Mouse (Mus musculus) heart, postnatal 25 days (tissue): ENCODE data around the gene Dpm2. TPM values are rescaled to one million over a fixed set of nuclear protein-coding genes. Genes with fewer than 3 reads are reported as not detected.

ENCODE experiments used
- DNase-seq: peaks from one replicate; pipeline ENCODE4 v3.0.0; 2022; ENCODE audit warnings: low spot score
- intact Hi-C: fragments of 180-260 bp; cut with DNase I; formaldehyde crosslinking; loops from one replicate; pipeline ENCODE4 v1.15.1; 2025
- total RNA-seq, 2 experiments: library from RNA; stranded (reverse); gene quantifications; 2 replicates each; pipeline ENCODE4 v1.2.3; 2021

Dpm2 gene
- total RNA-seq, 2 experiments from 2014 or later, result 18.6 to 23.3 TPM

DNA sequence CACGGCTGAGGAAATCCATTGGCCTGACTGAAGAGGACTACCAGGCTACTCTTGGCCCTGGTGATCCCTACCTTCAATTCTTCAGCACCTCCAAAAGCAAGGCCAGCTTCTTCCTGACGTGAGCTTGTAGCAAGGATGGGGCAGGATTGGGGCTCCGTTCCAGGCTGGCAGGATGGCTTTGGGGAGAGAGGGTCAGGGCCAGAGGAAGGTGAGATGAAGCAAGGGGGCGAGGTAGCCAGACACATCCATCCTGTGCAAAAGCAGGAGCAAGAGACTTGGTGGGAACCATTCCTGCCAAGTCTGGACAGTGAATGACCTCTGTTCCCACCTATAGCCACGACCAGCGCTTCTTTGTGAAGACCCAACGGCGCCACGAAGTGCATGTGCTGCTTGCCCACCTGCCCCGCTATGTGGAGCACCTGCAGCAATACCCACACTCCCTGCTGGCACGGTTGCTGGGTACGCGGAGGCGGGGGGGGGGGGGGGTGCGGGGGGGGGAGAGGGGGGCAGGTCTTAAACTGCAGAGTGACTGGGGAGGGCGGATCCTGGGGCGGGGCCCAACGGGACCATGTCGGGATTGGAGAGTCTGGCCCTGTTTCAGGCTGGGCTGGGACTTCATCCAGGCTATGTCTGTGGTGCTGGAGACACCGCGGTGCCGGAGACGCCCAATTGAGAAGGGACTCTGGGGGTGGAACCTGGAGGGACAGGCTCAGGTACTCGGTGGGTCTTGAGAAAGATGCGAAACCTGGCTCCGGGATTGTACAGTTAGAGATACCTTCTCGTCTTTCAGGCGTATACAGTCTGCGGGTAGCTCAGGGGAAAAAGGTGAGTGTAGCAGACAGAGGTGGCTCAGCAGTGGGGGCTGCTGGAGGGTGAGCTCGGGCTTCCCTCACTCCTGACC lies 7.7 kb downstream of the Dpm2 start:
- no peak for DNase-seq
- intact Hi-C loops, result no loop called here

GRCm38 (mm10) chr2:32581450-32582095 lies 10.9 kb downstream of the Dpm2 start:
- intact Hi-C loops, result loop anchor here (2.0 to 5.0 kb wide), 2 partner anchors 36 to 107 kb away; no protein-coding TSS in a partner anchor
- DNase-seq, result no peak

DNA sequence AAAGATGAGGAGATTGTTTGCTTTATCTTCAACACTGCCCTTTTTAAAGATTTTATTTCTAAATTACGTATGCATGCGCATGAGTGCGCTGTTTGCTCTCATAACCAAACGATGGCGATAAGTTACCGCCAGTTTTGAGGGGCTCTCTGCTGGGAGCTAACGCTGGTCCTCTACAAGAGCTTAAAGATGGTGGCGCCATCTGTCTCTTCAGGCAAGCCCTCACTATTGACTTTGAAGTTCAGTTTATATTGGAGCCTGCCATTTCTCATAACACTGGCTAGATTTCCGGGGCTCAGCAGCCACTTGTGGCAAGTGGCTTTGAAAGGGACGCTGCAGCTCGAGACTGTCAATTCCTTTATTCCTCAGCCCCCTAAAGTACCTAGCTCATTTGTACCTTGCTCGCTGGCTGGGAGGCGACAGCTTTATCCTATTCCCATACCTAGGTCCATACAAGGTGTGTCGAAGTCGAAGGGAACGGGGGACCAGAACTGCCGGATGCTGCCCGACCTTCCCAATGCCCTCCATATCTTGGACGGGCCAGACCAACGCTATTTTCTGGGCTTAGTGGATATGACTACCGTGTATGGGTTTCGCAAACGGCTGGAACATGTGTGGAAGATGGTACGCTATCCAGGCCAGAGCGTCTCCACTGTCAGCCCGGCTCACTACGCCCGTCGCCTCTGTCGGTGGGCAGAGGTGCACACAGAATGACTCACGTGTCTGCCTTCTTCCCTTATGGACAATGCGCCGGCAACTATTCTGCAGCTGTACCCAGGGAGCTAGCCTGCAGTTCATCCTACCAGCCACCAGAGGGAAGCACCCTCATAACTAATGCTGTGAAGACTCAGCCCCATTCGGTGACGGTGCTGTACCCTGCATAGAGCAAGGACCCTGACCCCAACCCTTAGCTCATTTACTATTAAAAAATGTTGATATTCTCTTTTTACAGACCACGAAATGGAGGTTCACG lies 12.5 kb downstream of the Dpm2 start:
- DNase-seq, result peak; percentile 66
- intact Hi-C loops, result loop anchor here (1.0 to 5.0 kb wide), 3 partner anchors 19 to 106 kb away; no protein-coding TSS in a partner anchor

DNA sequence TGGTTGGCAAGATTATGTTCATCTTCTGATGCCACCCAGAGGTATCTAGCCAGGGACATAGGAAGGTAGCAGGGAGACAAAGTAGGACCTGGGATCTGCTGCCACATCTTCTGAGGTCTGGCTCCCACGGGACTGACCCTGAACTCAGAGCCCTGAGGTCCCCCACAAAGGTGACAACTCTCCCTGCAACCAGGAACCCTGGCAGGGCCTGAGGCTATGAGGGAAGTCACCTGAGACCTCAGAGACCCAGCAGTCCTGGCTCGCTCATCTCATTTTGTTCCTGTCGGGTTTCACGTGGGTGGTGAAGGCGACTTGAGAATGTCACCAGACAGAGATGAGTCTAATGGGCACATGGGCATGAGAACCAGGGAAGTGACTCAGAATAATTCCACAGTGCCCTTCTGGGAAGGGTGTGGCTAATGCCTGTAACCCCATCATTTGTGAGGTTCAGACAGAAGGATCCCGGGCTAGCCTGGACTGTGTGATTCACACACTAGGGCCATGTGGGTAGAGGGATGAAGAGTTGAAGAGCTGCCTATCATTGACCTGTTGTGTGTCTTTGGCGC lies 14.6 kb downstream of the Dpm2 start:
- no peak for DNase-seq
- intact Hi-C loops, result no loop called here

DNA sequence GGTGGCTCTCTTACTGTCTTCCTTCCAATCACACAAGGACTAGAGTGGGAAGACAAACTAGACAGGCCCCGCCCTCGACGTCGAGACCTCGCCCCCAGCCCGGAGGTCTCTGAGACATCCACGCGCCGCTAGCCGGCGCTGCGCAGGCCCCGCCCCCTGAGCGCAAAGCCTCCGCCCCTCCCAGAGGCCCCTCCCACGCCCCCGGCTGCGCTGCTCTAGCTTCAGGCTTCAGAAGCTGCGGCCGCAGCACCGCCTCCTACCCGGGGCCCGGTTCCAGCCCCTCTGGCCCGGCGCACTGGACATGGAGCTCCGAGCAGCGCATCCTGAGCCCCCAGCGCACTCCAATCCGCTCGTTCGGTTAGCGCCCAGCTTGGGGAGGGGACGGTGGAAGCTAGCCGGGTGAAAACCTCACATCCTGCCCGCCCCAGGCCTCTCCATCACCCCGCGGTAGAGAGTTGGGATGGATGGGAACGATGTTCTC lies 16.3 kb downstream of the Dpm2 start, which contains the start of gene St6galnac4:
Gene St6galnac4, plus strand, starts transcription at position 225 of the 481 bp plus-strand sequence.
- intact Hi-C loops, result loop anchor here (1.0 kb wide), 1 partner anchor 17 kb away; no protein-coding TSS in a partner anchor
- DNase-seq, result peak; percentile 86

DNA sequence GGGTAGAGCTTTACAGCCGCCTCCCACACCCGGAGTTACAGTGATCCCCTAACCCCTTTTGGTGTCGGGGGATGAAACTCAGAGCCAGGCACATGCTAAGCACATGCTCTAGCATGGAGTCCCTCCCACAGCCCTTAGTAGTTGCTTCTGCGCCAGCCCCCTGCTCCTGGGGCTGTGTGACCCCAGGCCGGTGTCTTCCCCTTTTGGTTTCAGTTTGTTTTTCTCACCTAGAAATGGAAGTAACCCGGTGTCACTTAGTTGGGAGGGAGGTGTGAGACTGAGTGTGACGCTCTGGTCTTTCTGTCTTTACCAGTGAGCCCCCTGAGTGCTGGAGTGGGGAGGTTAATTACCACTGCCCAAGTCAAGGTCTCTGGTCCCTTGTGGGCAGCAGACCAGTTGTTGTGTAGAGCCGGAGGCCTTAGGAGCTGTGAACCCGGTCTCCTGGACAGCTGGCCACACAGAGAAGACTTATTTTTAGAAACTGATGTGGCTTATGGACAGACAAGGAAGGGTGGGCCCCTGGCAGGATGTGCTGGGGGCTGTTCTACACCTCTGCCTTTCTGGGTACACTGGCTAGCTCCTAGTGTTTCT lies 17.2 kb downstream of the Dpm2 start:
- DNase-seq, result peak; percentile 48
- intact Hi-C loops, result no loop called here

DNA sequence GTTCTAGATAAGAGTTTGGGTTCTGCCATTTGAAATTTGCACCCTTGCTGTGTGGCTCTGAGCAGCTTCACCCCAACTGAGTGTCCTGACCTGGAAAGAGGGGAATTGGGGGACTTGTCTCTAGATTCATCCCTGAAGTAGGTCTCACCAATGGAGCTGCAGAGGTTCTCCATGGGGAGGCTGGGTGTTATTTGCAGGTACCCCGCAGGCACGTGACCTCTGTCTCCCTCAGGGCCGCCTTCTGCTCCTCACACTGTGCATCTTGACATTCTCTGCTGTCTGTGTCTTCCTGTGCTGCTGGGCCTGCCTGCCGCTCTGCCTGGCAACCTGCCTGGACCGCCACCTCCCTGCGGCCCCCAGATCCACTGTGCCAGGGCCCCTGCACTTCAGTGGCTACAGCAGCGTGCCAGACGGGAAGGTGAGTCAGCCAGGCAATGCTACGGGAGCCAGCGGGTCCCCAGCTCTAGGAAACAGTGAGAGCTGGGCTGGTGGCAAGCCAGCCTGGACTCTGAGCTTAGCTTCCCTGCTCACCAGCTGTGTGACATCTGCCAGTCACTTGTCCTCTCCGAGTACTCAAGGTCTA lies 18.6 kb downstream of the Dpm2 start:
- intact Hi-C loops, result no loop called here

DNA sequence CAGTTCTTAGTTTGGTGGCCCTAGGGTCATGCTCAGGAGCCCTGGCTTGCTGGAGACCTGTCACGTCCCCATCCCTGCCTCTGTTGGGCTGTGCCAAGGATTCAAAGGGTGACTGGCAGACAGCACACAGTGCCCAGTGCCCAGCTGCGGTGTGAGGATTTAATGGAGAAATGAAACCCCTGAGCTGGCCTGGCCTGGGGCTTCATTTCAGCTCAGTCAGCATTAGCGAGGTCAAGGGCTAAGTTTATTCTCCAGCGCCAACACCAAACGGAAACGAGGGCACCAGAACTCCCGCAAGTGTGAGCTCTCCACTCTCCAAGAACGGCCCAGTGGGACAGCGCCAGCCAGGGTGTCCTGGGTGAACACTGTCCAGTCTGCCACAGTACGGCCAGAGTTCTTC lies 19.6 kb downstream of the Dpm2 start:
- no peak for DNase-seq

More for the DNA sequence above, 18.6 kb downstream of the Dpm2 start:
- DNase-seq, result peak; percentile 48

DNA sequence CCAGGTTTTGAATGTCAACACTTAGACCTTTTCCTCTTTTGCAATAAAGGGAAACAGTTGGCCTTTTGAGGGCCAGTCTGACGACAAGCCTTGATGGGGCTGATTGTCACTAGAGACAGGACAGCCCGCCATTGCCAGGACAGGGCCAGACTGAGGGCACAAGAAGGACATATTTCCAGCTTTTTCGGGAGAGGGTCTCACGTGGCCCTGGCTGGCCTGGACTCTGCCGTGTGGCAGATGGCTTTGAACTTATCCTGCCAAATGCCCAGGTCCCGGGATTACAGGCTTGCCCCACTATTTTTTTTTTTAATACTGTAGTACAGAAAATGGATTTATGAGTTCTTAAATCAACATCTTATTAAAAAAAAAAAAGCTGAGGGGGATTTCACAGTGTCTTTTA lies 20.6 kb downstream of the Dpm2 start:
- intact Hi-C loops, result no loop called here
- no peak for DNase-seq

More for the DNA sequence above, 19.6 kb downstream of the Dpm2 start:
- intact Hi-C loops, result no loop called here

DNA sequence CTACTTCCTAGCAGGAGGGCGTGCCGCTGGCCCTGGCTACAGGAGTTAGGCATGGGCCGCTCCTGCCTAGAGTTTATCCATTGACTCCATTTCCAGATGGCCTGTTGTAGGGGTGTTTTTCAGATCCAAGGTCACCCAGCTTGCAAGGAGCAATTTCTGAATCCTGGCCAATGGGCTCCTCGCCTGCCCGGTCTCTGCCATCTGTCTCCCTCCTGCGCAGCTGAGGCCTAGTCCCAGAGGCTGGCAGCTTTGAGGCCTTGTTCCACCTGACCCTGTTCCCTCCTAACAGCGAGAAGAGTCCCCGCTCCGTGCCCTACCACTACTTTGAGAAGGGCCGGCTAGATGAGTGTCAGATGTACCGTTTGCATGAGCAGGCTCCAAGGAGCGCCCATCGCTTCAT lies 26.1 kb downstream of the Dpm2 start:
- intact Hi-C loops, result no loop called here
- DNase-seq, result no peak

DNA sequence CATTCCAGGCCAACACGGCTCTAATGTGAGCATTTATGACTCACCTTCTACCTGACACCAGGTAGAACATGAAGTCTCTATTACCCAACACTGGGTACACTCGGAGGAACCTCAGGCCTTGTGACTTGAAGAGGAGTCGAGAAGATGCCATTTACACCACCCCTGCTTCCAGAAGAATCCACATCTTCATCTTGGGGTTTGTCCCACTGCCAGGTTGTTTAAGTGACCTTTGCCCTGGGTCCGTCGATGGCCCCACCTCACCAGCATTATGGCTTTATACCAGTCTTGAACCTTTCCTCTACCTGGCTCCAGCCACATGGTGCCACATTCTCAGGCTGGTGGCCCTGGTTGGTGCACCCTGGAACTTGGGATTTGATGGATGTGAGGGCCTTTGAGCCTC lies 26.6 kb downstream of the Dpm2 start:
- intact Hi-C loops, result no loop called here
- no peak for DNase-seq

DNA sequence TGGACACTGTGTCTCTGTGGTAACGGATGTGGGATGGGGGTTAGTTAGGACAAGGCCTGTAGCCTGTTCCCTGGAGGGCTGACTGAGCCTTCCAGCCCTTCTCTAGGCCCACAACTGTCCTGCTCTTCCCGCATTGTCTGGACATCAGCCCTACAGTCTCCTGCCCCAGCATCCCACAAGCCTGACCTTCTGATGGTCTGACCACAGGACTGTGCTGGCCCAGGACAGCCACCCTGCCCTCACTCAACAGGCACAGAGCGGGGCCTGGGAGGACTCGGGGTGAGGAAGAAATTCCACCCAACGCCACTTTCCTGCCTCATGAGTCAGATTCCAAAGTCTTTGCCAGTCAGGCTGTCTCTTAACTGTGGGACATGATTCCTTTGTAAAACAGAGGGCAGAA lies 27.0 kb downstream of the Dpm2 start:
- DNase-seq, result no peak
- intact Hi-C loops, result no loop called here

DNA sequence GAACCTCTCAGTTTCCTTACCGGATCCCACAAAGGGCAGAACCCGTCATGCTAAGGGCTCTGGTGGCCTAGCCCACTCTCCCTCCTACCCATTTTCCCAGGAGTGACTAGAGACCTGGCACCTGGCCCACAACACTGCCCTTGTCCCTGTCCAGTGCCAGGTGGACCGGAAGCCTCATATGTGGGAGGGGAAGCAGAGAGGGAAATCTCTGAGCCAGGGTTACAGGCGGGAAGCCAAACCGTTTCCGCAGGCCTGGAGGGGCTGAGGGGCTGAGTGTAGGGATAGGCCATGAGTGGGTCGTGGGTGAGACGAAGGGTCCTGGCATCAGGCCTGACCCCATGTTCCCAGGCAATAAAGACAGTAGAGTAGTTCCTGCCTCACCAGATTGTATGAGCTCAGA lies 27.8 kb downstream of the Dpm2 start:
- no peak for DNase-seq
- intact Hi-C loops, result no loop called here

- no peak for DNase-seq
- intact Hi-C loops, result no loop called here
These were observed 28.8 kb downstream of the Dpm2 start, which contains the start of gene St6galnac6 for GRCm38 (mm10) chr2:32599409-32599808. Gene St6galnac6 (plus strand): TSS chr2:32599709.

DNA sequence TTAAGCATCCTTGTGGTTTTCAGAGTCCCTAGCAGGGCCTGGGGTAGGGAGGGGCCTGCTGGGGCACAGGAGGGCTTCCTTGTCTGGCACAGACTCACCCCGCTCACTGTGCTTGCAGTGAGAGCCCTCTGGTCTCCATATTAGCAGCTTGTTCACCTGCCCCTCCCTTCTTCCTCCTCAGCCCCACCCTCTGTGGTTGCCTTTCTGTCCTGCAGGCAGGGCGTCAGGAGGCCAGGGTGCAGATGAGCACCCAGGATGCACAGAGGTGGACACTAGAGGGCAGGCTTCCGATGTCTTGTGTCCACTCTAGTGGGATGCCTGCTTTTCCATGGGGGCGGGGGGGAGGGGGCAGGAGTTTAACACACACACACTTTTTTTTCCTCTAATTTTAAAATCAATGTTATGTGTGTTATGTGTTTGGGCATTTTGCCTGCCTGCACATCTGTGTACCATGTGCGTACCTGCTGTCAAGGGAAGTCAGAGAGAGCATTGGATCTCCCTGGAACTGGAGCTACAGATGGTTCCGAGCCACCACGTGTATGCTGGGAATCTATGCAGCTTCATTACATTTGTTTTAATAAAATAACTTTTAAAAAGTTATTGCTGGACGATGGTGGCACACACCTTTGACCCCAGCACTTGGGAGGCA lies 30.9 kb downstream of the Dpm2 start:
- no peak for DNase-seq
- intact Hi-C loops, result loop anchor here (1.0 kb wide), 1 partner anchor 18 kb away; no protein-coding TSS in a partner anchor

DNA sequence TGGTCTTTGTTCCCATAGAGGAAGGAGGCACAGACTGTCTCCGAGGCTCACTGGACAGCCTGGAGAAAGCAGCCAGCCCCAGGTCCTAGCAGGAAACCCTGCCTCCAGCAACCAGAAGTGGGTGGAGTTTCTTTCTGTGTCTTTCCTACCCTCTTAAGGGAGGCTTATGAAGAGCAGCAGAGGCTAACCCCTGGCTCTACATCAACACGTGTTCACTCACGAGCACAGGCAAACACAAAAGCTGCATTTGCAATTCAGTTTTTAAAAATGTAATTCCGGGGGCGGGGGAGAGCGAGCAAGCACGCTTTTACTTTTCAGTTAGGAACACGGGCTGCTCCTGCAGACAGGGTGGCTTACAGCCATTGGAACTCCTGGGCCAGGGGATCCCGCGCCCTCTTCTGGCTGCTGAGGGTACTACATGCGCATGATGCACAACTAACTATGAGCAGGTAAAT lies 32.0 kb downstream of the Dpm2 start:
- DNase-seq, result peak; percentile 70
- intact Hi-C loops, result loop anchor here (1.0 kb wide), 1 partner anchor 19 kb away; no protein-coding TSS in a partner anchor

DNA sequence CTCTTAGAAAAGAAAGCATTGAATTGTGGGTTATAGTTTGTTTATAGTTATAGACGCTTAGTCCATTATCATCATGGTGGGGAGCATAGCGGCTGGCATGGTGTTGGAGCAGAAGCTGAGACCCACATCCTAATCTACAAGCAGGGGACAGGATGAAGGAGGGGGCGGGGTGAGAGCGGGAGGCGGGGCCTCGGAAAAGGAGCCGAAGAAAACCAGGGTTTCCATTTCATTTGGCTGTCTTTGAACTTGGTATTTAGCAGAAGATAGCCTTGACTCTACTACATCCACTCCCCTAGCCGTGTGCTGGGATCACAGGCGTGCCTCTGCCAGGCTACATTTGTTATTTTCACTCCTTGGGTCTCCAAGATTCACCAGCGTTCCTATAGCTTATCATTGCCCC lies 34.0 kb downstream of the Dpm2 start:
- DNase-seq, result no peak
- intact Hi-C loops, result loop anchor here (1.0 kb wide), 1 partner anchor 18 kb away; no protein-coding TSS in a partner anchor
